8 mouse cellular contexts compared by ENCODE assay signal in genomic region chr5:124353011-124353725, GRCm38 (mm10). TPM values are rescaled to one million over a fixed set of nuclear protein-coding genes. Genes with fewer than 3 reads are reported as not detected.
DNase-seq lines count a peak whose midpoint lies in the region; ATAC-seq lines count a peak whose summit lies in the region.

No protein-coding gene starts in this region.

- no peaks in the 10 kb centered on the region for H3K9me3 ChIP-seq in forebrain, embryonic 16.5 days (ENCODE audit: control insufficient read depth, low read length)
- no peaks in the 10 kb centered on the region for H3K9me3 ChIP-seq in stomach, embryonic 15.5 days

- WGBS in forebrain, embryonic 16.5 days, result under 1% methylated on average over 32 of the region's 32 CpGs
- 1% methylated on average over 28 of the region's 32 CpGs for WGBS in macrophage (ENCODE audit: missing documents)
- under 1% methylated on average over 28 of the region's 32 CpGs for WGBS in stomach, embryonic 15.5 days

- H3K79me2 ChIP-seq in macrophage (ENCODE audit: inconsistent target), result peaks cover 39% of the 10 kb centered on the region

- peak overlapping the region; percentile 76 for H3K4me3 ChIP-seq in forebrain, embryonic 16.5 days (replicated peaks; ENCODE audit: low read length)
- peak overlapping the region; percentile 37 for H3K4me3 ChIP-seq in macrophage (ENCODE audit: inconsistent target)
- peak overlapping the region; percentile 96 for H3K4me3 ChIP-seq in stomach, embryonic 15.5 days (replicated peaks)

- no peaks in the 10 kb centered on the region for H3K27me3 ChIP-seq in forebrain, embryonic 16.5 days (replicated peaks; ENCODE audit: control insufficient read depth, insufficient read depth, low read length)
- no peaks in the 10 kb centered on the region for H3K27me3 ChIP-seq in stomach, embryonic 15.5 days (replicated peaks)

- no peak for ATAC-seq in forebrain, embryonic 16.5 days
- ATAC-seq in inflammation-experienced regulatory T-cells, adult 6 months, result peak; percentile 1
- ATAC-seq in stomach, embryonic 15.5 days (ENCODE audit: insufficient read depth, low FRiP score, low read depth), result no peak

- peak; percentile 44 for DNase-seq in retina, embryonic 14.5 days (ENCODE audit: low spot score)
- no peak for DNase-seq in retina, postnatal 1 day
- peak; percentile 44 to 58 for DNase-seq in adrenal gland, postnatal 36 days
- no peak for DNase-seq in right cerebral cortex, adult 2 months (ENCODE audit: low spot score in 2 of 2)

- H3K27ac ChIP-seq in forebrain, embryonic 16.5 days (ENCODE audit: low read length), result peak overlapping the region; percentile 99
- peak overlapping the region; percentile 47 for H3K27ac ChIP-seq in macrophage
- H3K27ac ChIP-seq in stomach, embryonic 15.5 days, result peak overlapping the region; percentile 97

- peaks cover 38% of the 10 kb centered on the region for H3K4me1 ChIP-seq in forebrain, embryonic 16.5 days (replicated peaks; ENCODE audit: control insufficient read depth, insufficient read depth, low read length)
- peaks cover 23% of the 10 kb centered on the region for H3K4me1 ChIP-seq in stomach, embryonic 15.5 days

- H3K36me3 ChIP-seq in forebrain, embryonic 16.5 days (ENCODE audit: control insufficient read depth, insufficient read depth), result peaks cover 10% of the 10 kb centered on the region
- peaks cover 7% of the 10 kb centered on the region for H3K36me3 ChIP-seq in macrophage (ENCODE audit: inconsistent target)
- peaks cover 18% of the 10 kb centered on the region for H3K36me3 ChIP-seq in stomach, embryonic 15.5 days

- H3K4me2 ChIP-seq in forebrain, embryonic 16.5 days (ENCODE audit: low read length), result peak overlapping the region; percentile 91
- H3K4me2 ChIP-seq in stomach, embryonic 15.5 days, result peak overlapping the region; percentile 95

- peak overlapping the region; percentile 93 for H3K9ac ChIP-seq in forebrain, embryonic 16.5 days (replicated peaks; ENCODE audit: low read depth, low read length)
- H3K9ac ChIP-seq in stomach, embryonic 15.5 days, result peak overlapping the region; percentile 79

RNA-seq across cellular contexts. Expression of gene Cdk2ap1, which starts 9.7 kb away (rescaled TPM):
- total RNA-seq in adrenal gland, postnatal 36 days (2021), result 100 to 1,000 TPM; 155 to 187 TPM
- 60.5 and 74.2 TPM in 2 replicates for polyA plus RNA-seq in forebrain, embryonic 16.5 days (2015; fragmentation: Nextera tagmentation; extraction: Ambion mirVana)
- 10 to 100 TPM; 17.2 to 23.8 (median 19.9) TPM for polyA plus RNA-seq in inflammation-experienced regulatory T-cells, adult 6 months (2017; shearing (Covaris generic))
- 10 to 100 TPM in 23 of 26 experiments, 1 to 10 TPM in 3; 8.9 to 29.7 (median 15.4) TPM for total RNA-seq in macrophage (2018; cell fraction: chromatin; rRNA removed)
- 10 to 100 TPM; 29.5 to 64.1 (median 46.8) TPM for total RNA-seq in macrophage (2018; cell fraction: cytosol; rRNA removed)
- 10 to 100 TPM in 25 of 26 experiments, 1 to 10 TPM in 1; 9.7 to 43.6 (median 18.0) TPM for total RNA-seq in macrophage (2018; cell fraction: nucleus; rRNA removed)
- polyA plus RNA-seq in macrophage (2018), result 42.3 to 77.9 TPM (median 75.7 TPM) in 3 replicates
- 130 and 165 TPM in 2 replicates for polyA plus RNA-seq in stomach, embryonic 15.5 days (2015; fragmentation: Nextera tagmentation; extraction: Ambion mirVana)

RNA-seq across cellular contexts. Expression of gene 2810006K23Rik, which starts 25.3 kb away (rescaled TPM):
- 10 to 100 TPM; 14.8 to 15.0 TPM for total RNA-seq in adrenal gland, postnatal 36 days (2021)
- 17.4 and 18.8 TPM in 2 replicates for polyA plus RNA-seq in forebrain, embryonic 16.5 days (2015; fragmentation: Nextera tagmentation; extraction: Ambion mirVana)
- 10 to 100 TPM; 10.5 to 18.3 (median 11.1) TPM for polyA plus RNA-seq in inflammation-experienced regulatory T-cells, adult 6 months (2017; shearing (Covaris generic))
- total RNA-seq in macrophage (2018; cell fraction: chromatin; rRNA removed), result 10 to 100 TPM in 2 of 26 experiments, 1 to 10 TPM in 15, under 1 TPM in 3, not detected in 6; 0.37 to 11.4 (median 4.6) TPM
- 10 to 100 TPM in 11 of 26 experiments, 1 to 10 TPM in 15; 3.6 to 12.0 (median 9.4) TPM for total RNA-seq in macrophage (2018; cell fraction: cytosol; rRNA removed)
- total RNA-seq in macrophage (2018; cell fraction: nucleus; rRNA removed), result 10 to 100 TPM in 2 of 26 experiments, 1 to 10 TPM in 21, under 1 TPM in 2, not detected in 1; 0.92 to 13.2 (median 2.8) TPM
- polyA plus RNA-seq in macrophage (2018), result 10.0 to 15.0 TPM (median 13.1 TPM) in 3 replicates
- polyA plus RNA-seq in stomach, embryonic 15.5 days (2015; fragmentation: Nextera tagmentation; extraction: Ambion mirVana), result 16.2 and 16.4 TPM in 2 replicates

RNA-seq across cellular contexts. Expression of gene Mphosph9, which starts 25.4 kb away (rescaled TPM):
- 10 to 100 TPM in 1 of 2 experiments, 1 to 10 TPM in 1; 6.8 to 10.4 TPM for total RNA-seq in adrenal gland, postnatal 36 days (2021)
- 17.0 and 17.1 TPM in 2 replicates for polyA plus RNA-seq in forebrain, embryonic 16.5 days (2015; fragmentation: Nextera tagmentation; extraction: Ambion mirVana)
- polyA plus RNA-seq in inflammation-experienced regulatory T-cells, adult 6 months (2017; shearing (Covaris generic)), result 10 to 100 TPM; 12.4 to 17.5 (median 15.1) TPM
- 10 to 100 TPM in 16 of 26 experiments, 1 to 10 TPM in 10; 2.0 to 39.8 (median 11.8) TPM for total RNA-seq in macrophage (2018; cell fraction: chromatin; rRNA removed)
- 1 to 10 TPM in 25 of 26 experiments, under 1 TPM in 1; 0.96 to 3.0 (median 1.9) TPM for total RNA-seq in macrophage (2018; cell fraction: cytosol; rRNA removed)
- 10 to 100 TPM in 5 of 26 experiments, 1 to 10 TPM in 20, under 1 TPM in 1; 0.75 to 20.8 (median 6.5) TPM for total RNA-seq in macrophage (2018; cell fraction: nucleus; rRNA removed)
- polyA plus RNA-seq in macrophage (2018), result 1.4 to 2.4 TPM (median 2.1 TPM) in 3 replicates
- 10.4 and 10.8 TPM in 2 replicates for polyA plus RNA-seq in stomach, embryonic 15.5 days (2015; fragmentation: Nextera tagmentation; extraction: Ambion mirVana)

Comparison
In these comparisons a context has a peak if more than half of its experiments do, and no peak if none do; other contexts are left out.
1. DNase-seq: peak in retina, embryonic 14.5 days (single experiment) and adrenal gland, postnatal 36 days (2 of 2); none in retina, postnatal 1 day (single experiment) and right cerebral cortex, adult 2 months (0 of 2).
2. H3K27ac ChIP-seq: peak in every context shown above with its lines; median percentile 99 in forebrain, embryonic 16.5 days; 97 in stomach, embryonic 15.5 days; 47 in macrophage.
3. H3K4me3 ChIP-seq: peak in every context shown above with its lines; median percentile 96 in stomach, embryonic 15.5 days; 76 in forebrain, embryonic 16.5 days; 37 in macrophage.